ENCODE assay signal across 10 mouse cellular contexts in genomic region chr12:13211746-13212482, GRCm38 (mm10). TPM values are rescaled to one million over a fixed set of nuclear protein-coding genes. Genes with fewer than 3 reads are reported as not detected.
DNase-seq lines count a peak whose midpoint lies in the region; ATAC-seq lines count a peak whose summit lies in the region.
"Had no signal": no experiment of that assay in that cellular context is flagged by ENCODE, and none has a peak within 500 bp of the region (broad histone marks: within the 10 kb centered on the region; RNA-seq: fewer than 3 reads in every experiment).

No protein-coding gene starts in this region.

- 0 out of 2 replicates have a peak, but pooled peaks cover 4% of the 10 kb centered on the region for H3K9me3 ChIP-seq in kidney, embryonic 15.5 days (replicated peaks)
- H3K9me3 ChIP-seq: liver, embryonic 15.5 days; stomach, embryonic 15.5 days had no signal

- no peak overlapping the region for H3K4me2 ChIP-seq in kidney, embryonic 15.5 days
- H3K4me2 ChIP-seq: liver, embryonic 15.5 days; stomach, embryonic 15.5 days had no signal

- DNase-seq in cerebellum, postnatal 10 days, result peak; percentile 38 to 43
- no peak for DNase-seq in cerebellum, postnatal 4 days (ENCODE audit: low spot score in 2 of 2)
- peak; percentile 62 for DNase-seq in adrenal gland, adult 2 months
- DNase-seq in left cerebral cortex, postnatal 4 days, result peak; percentile 36
- no peak for DNase-seq in spleen, postnatal 10 days (ENCODE audit: low spot score in 2 of 2)
- no peak for DNase-seq in cerebellum, adult 11 months

- WGBS in kidney, embryonic 15.5 days, result 34% methylated on average over 11 of the region's 11 CpGs

- H3K36me3 ChIP-seq in kidney, embryonic 15.5 days, result no peaks in the 10 kb centered on the region
- H3K36me3 ChIP-seq: liver, embryonic 15.5 days; stomach, embryonic 15.5 days had no signal

- ATAC-seq in granulocyte monocyte progenitor cell, adult 5-6 weeks (replicated peaks; ENCODE audit: poor library complexity, severe bottlenecking), result peak; percentile 91
- peak; percentile 25 for ATAC-seq in kidney, embryonic 15.5 days (replicated peaks; ENCODE audit: low FRiP score)

- H3K9ac ChIP-seq in kidney, embryonic 15.5 days, result no peak overlapping the region
- H3K9ac ChIP-seq: liver, embryonic 15.5 days; stomach, embryonic 15.5 days had no signal

- peak overlapping the region; percentile 85 for H3K27ac ChIP-seq in kidney, embryonic 15.5 days
- H3K27ac ChIP-seq: liver, embryonic 15.5 days; stomach, embryonic 15.5 days had no signal

- H3K4me3 ChIP-seq in kidney, embryonic 15.5 days (replicated peaks), result no peak overlapping the region
- H3K4me3 ChIP-seq: liver, embryonic 15.5 days; stomach, embryonic 15.5 days had no signal

- H3K4me1 ChIP-seq in kidney, embryonic 15.5 days, result peaks cover 48% of the 10 kb centered on the region

- intact Hi-C loops in left cerebral cortex, postnatal 4 days (cut with DNase I), result loop anchor here (5.0 to 10.0 kb wide), 3 partner anchors 590 to 1037 kb away; no protein-coding TSS in a partner anchor

- H3K27me3 ChIP-seq in kidney, embryonic 15.5 days, result no peaks in the 10 kb centered on the region
- H3K27me3 ChIP-seq: liver, embryonic 15.5 days had no signal

RNA-seq across cellular contexts. Expression of gene Ddx1, which starts 37.1 kb away (rescaled TPM):
- total RNA-seq in adrenal gland, adult 2 months (2021), result 100 to 1,000 TPM in 1 of 2 experiments, 10 to 100 TPM in 1; 68.8 to 105 TPM
- 0.83 and 0.91 TPM in 2 replicates for polyA plus RNA-seq in adrenal gland, adult 2 months (2012; rRNA removed)
- 64.1 and 88.5 TPM in 2 replicates for total RNA-seq in granulocyte monocyte progenitor cell, adult 5-6 weeks (2014; fragmentation: Nextera tagmentation)
- 220 and 249 TPM in 2 replicates for total RNA-seq in granulocyte monocyte progenitor cell, adult 5-6 weeks (2017)
- polyA plus RNA-seq in kidney, embryonic 15.5 days (2015; fragmentation: Nextera tagmentation; extraction: Ambion mirVana), result 143 and 158 TPM in 2 replicates
- 100 to 1,000 TPM; 127 to 137 TPM for total RNA-seq in left cerebral cortex, postnatal 4 days (2021)

RNA-seq across cellular contexts. Expression of gene Nbas, which starts 57.0 kb away (rescaled TPM):
- total RNA-seq in adrenal gland, adult 2 months (2021), result 10 to 100 TPM; 23.2 to 31.4 TPM
- polyA plus RNA-seq in adrenal gland, adult 2 months (2012; rRNA removed), result 8.2 and 10.0 TPM in 2 replicates
- total RNA-seq in granulocyte monocyte progenitor cell, adult 5-6 weeks (2014; fragmentation: Nextera tagmentation), result 21.7 and 22.1 TPM in 2 replicates
- 24.0 and 25.8 TPM in 2 replicates for total RNA-seq in granulocyte monocyte progenitor cell, adult 5-6 weeks (2017)
- 11.7 and 14.5 TPM in 2 replicates for polyA plus RNA-seq in kidney, embryonic 15.5 days (2015; fragmentation: Nextera tagmentation; extraction: Ambion mirVana)
- 10 to 100 TPM; 33.9 to 37.2 TPM for total RNA-seq in left cerebral cortex, postnatal 4 days (2021)

Comparison
In these comparisons a context has a peak if more than half of its experiments do, and no peak if none do; other contexts are left out.
1. DNase-seq: peak in cerebellum, postnatal 10 days (2 of 2), adrenal gland, adult 2 months (single experiment) and left cerebral cortex, postnatal 4 days (single experiment); none in cerebellum, postnatal 4 days (0 of 2), spleen, postnatal 10 days (0 of 2) and cerebellum, adult 11 months (single experiment).